Comparison of ENCODE assay signal across 13 mouse cellular contexts in the genomic region with DNA sequence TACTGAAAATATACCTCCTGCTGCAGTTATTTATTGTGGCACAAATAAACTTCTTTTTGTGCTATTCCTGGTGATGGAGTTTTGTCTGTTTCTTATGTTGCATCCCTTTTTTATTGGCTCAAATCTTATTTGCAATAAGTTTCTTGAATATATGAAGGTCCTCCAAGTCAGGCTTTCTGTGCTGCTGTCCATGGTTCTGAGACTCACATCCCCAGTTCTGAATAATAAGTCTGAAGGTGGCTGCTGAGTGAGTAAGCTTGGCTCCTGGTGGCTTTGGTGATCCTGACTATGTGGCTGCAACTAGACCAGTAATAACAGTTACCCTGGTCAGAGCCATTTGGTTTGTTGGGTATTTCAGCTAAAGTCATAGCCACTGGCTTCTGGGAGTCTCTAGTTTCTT.
DNase-seq lines count a peak whose midpoint lies in the region; ATAC-seq and TF ChIP-seq lines count a peak whose summit lies in the region.
"Had no signal": no experiment of that assay in that cellular context is flagged by ENCODE, and none has a peak within 500 bp of the region (broad histone marks: within the 10 kb centered on the region; RNA-seq: fewer than 3 reads in every experiment).

No protein-coding gene starts in this region.

- no peak for TF ChIP-seq POLR2A in limb, embryonic 14.5 days (IDR thresholded peaks at IDR 0.05; ENCODE audit: borderline replicate concordance, extremely low read depth, insufficient read depth, insufficient read length)

- no peaks in the 10 kb centered on the region for H3K4me1 ChIP-seq in limb, embryonic 11.5 days (ENCODE audit: control insufficient read depth, insufficient read depth, low read length)
- no peaks in the 10 kb centered on the region for H3K4me1 ChIP-seq in limb, embryonic 10.5 days
- H3K4me1 ChIP-seq in limb, embryonic 14.5 days (ENCODE audit: control insufficient read depth, insufficient read depth, low read length) = no peaks in the 10 kb centered on the region
- H3K4me1 ChIP-seq: liver, embryonic 12.5 days; midbrain, embryonic 12.5 days had no signal

- no peak overlapping the region for H3K27ac ChIP-seq in limb, embryonic 11.5 days (replicated peaks; ENCODE audit: low read depth, low read length)
- no peak overlapping the region for H3K27ac ChIP-seq in limb, embryonic 10.5 days
- no peak overlapping the region for H3K27ac ChIP-seq in limb, embryonic 14.5 days (replicated peaks; ENCODE audit: low read depth, low read length)
- H3K27ac ChIP-seq: hindbrain, postnatal 0 days; liver, embryonic 12.5 days; midbrain, embryonic 12.5 days had no signal

- H3K9me3 ChIP-seq in limb, embryonic 11.5 days (ENCODE audit: control insufficient read depth, low read length) = no peaks in the 10 kb centered on the region
- no peaks in the 10 kb centered on the region for H3K9me3 ChIP-seq in limb, embryonic 10.5 days (replicated peaks)
- H3K9me3 ChIP-seq in limb, embryonic 14.5 days (ENCODE audit: control insufficient read depth, low read length) = no peaks in the 10 kb centered on the region
- H3K9me3 ChIP-seq: liver, embryonic 12.5 days; midbrain, embryonic 12.5 days had no signal

- no peak for ATAC-seq in limb, embryonic 11.5 days (ENCODE audit: insufficient number of reproducible peaks, low FRiP score, low TSS enrichment, low read depth)
- ATAC-seq in limb, embryonic 14.5 days (ENCODE audit: low FRiP score, low read depth) = no peak
- ATAC-seq: hindbrain, postnatal 0 days; liver, embryonic 12.5 days had no signal

- H3K36me3 ChIP-seq in limb, embryonic 11.5 days (ENCODE audit: control insufficient read depth, insufficient read depth, low read length) = no peaks in the 10 kb centered on the region
- no peaks in the 10 kb centered on the region for H3K36me3 ChIP-seq in limb, embryonic 10.5 days
- no peaks in the 10 kb centered on the region for H3K36me3 ChIP-seq in limb, embryonic 14.5 days (ENCODE audit: control insufficient read depth, insufficient read depth, low read length)
- H3K36me3 ChIP-seq: liver, embryonic 12.5 days; midbrain, embryonic 12.5 days had no signal

- no peak overlapping the region for H3K4me3 ChIP-seq in limb, embryonic 11.5 days (ENCODE audit: low read depth, low read length)
- no peak overlapping the region for H3K4me3 ChIP-seq in limb, embryonic 10.5 days
- no peak overlapping the region for H3K4me3 ChIP-seq in limb, embryonic 14.5 days (replicated peaks; ENCODE audit: low read length)
- H3K4me3 ChIP-seq: liver, embryonic 12.5 days; midbrain, embryonic 12.5 days had no signal

- H3K9ac ChIP-seq in limb, embryonic 11.5 days (ENCODE audit: low read length) = no peak overlapping the region
- H3K9ac ChIP-seq in limb, embryonic 14.5 days (ENCODE audit: low read depth, low read length, severe bottlenecking) = no peak overlapping the region
- H3K9ac ChIP-seq: liver, embryonic 12.5 days; midbrain, embryonic 12.5 days had no signal

- H3K27me3 ChIP-seq in limb, embryonic 11.5 days (ENCODE audit: control insufficient read depth, insufficient read depth, low read length) = no peaks in the 10 kb centered on the region
- no peaks in the 10 kb centered on the region for H3K27me3 ChIP-seq in limb, embryonic 10.5 days (ENCODE audit: low read depth, poor library complexity, severe bottlenecking)
- no peaks in the 10 kb centered on the region for H3K27me3 ChIP-seq in limb, embryonic 14.5 days (ENCODE audit: control insufficient read depth, insufficient read depth, low read length)
- H3K27me3 ChIP-seq: liver, embryonic 12.5 days; midbrain, embryonic 12.5 days had no signal

- DNase-seq in embryo, embryonic 10 days (ENCODE audit: low spot score) = peak; percentile 40
- no peak for DNase-seq in embryo, embryonic 9.5 days (ENCODE audit: extremely low spot score)
- peak; percentile 46 for DNase-seq in limb, embryonic 11.5 days (ENCODE audit: low spot score)
- DNase-seq in limb, embryonic 10.5 days (ENCODE audit: low spot score) = no peak
- DNase-seq in ZHBTc4 (ENCODE audit: low read depth, low spot score) = peak; percentile 5
- DNase-seq in limb, embryonic 14.5 days (ENCODE audit: low spot score) = peak; percentile 40
- DNase-seq in gastrocnemius, postnatal 10 days = no peak
- no peak for DNase-seq in layer of hippocampus, postnatal 36 days
- DNase-seq: cerebellum, adult 11-12 months; right cerebral cortex, postnatal 14 days had no signal

- H3K4me2 ChIP-seq in limb, embryonic 11.5 days (ENCODE audit: low read depth, severe bottlenecking) = no peak overlapping the region
- H3K4me2 ChIP-seq in limb, embryonic 14.5 days (replicated peaks; ENCODE audit: low read depth, low read length, severe bottlenecking) = no peak overlapping the region
- H3K4me2 ChIP-seq: liver, embryonic 12.5 days; midbrain, embryonic 12.5 days had no signal

Comparison
In these comparisons a context has a peak if more than half of its experiments do, and no peak if none do; other contexts are left out.
1. DNase-seq: peak in embryo, embryonic 10 days (single experiment), limb, embryonic 11.5 days (single experiment), ZHBTc4 (single experiment) and limb, embryonic 14.5 days (single experiment); none in embryo, embryonic 9.5 days (single experiment), limb, embryonic 10.5 days (single experiment), gastrocnemius, postnatal 10 days (single experiment) and layer of hippocampus, postnatal 36 days (0 of 2).